Mouse (Mus musculus): ENCODE data around the gene Ankrd44. TPM values are rescaled to one million over a fixed set of nuclear protein-coding genes. Genes with fewer than 3 reads are reported as not detected.

The Ankrd44 gene
- polyA plus RNA-seq, 1 experiment, result 4.6 TPM

Other genes with a start within 250 kb of the Ankrd44 start
- gene Sf3b1, start 101.1 kb upstream of the Ankrd44 start, polyA plus RNA-seq (2012; fragmentation: generic; extraction: Trizol), result 31.8 TPM
- gene Coq10b, start 126.4 kb upstream of the Ankrd44 start, polyA plus RNA-seq (2012; fragmentation: generic; extraction: Trizol), result 18.5 TPM
- 436 TPM for gene Hspe1, start 161.7 kb upstream of the Ankrd44 start, polyA plus RNA-seq (2012; fragmentation: generic; extraction: Trizol)
- gene Hspd1, start 161.9 kb upstream of the Ankrd44 start, polyA plus RNA-seq (2012; fragmentation: generic; extraction: Trizol), result 132 TPM
- 19.5 TPM for gene Mob4, start 204.8 kb upstream of the Ankrd44 start, polyA plus RNA-seq (2012; fragmentation: generic; extraction: Trizol)

Data from myocyte (in vitro differentiated cells).